Mouse (Mus musculus): ENCODE results near the gene Map3k13.
A peak's percentile ranks its signal among the peaks of the same experiment; 100 is the strongest.
"Not testable (repeated sequence)": the region's sequence is repeated elsewhere in the genome, so short reads cannot be mapped to it uniquely, and the experiment has no call there.

Map3k13 gene

GRCm38 (mm10) chr16:21807786-21808185, 13.6 kb downstream of the Map3k13 start:
- DNase-seq (ENCODE audit: low spot score) = not testable (repeated sequence)

GRCm38 (mm10) chr16:21813164-21813834, 19.2 kb downstream of the Map3k13 start:
- no peak for DNase-seq (ENCODE audit: low spot score)

- peak; percentile 89 for DNase-seq (ENCODE audit: low spot score)
Measured at GRCm38 (mm10) chr16:21814861-21815668, 20.9 kb downstream of the Map3k13 start.

GRCm38 (mm10) chr16:21815669-21816010, 21.5 kb downstream of the Map3k13 start:
- no peak for DNase-seq (ENCODE audit: low spot score)

- DNase-seq (ENCODE audit: low spot score) = no peak
Measured at GRCm38 (mm10) chr16:21818132-21818531, 24.0 kb downstream of the Map3k13 start.

- no peak for DNase-seq (ENCODE audit: low spot score)
Measured at GRCm38 (mm10) chr16:21818629-21819028, 24.5 kb downstream of the Map3k13 start.

DNA sequence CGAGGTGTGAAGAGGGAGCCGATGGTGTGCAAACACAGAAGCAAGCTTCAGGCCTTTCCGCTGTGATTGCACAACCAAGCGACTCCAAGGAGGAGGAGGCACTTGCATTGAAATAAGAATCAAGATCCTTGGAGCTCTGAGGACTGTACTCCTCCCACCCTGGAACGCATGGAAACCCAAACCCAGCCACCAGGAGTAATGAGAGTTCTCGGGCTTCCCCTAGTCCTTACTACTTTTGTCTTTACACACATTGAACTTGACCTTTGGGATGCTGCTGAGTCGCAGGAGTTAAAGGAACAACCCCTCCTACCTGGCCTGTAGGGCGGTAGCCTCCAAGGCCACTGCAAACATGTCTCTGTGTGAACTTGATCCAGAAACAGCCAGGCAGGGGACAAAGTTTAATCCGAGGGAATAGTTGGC, 31.5 kb downstream of the Map3k13 start:
- DNase-seq (ENCODE audit: low spot score) = no peak

- no peak for DNase-seq (ENCODE audit: low spot score)
Measured at GRCm38 (mm10) chr16:21827153-21827552, 33.0 kb downstream of the Map3k13 start.

DNA sequence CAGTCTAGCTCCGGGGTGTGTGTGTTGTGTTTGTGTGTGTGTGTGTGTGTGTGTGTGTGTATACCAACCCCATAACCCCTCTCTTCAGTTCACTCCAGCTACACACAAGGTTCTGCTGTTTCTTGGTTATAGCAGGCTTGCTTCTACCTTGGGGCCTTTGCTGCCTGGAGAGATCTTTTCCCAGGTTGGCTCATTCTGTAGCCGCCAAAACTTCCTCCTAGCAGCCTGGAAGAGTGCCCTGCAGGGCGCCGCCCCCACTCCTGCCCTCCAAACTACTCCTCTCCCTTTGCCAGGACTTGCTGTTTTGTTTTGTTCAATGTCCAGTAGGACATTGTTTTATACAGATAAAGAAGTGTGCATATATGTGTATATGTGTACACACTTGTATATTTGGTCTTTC, 33.4 kb downstream of the Map3k13 start:
- no peak for DNase-seq (ENCODE audit: low spot score)

GRCm38 (mm10) chr16:21829711-21830110, 35.6 kb downstream of the Map3k13 start:
- DNase-seq (ENCODE audit: low spot score) = no peak

- DNase-seq (ENCODE audit: low spot score) = no peak
Measured at GRCm38 (mm10) chr16:21830784-21831183, 36.6 kb downstream of the Map3k13 start.

- no peak for DNase-seq (ENCODE audit: low spot score)
Measured at GRCm38 (mm10) chr16:21831764-21832163, 37.6 kb downstream of the Map3k13 start.

- no peak for DNase-seq (ENCODE audit: low spot score)
Measured at GRCm38 (mm10) chr16:21833469-21833868, 39.3 kb downstream of the Map3k13 start.

DNA sequence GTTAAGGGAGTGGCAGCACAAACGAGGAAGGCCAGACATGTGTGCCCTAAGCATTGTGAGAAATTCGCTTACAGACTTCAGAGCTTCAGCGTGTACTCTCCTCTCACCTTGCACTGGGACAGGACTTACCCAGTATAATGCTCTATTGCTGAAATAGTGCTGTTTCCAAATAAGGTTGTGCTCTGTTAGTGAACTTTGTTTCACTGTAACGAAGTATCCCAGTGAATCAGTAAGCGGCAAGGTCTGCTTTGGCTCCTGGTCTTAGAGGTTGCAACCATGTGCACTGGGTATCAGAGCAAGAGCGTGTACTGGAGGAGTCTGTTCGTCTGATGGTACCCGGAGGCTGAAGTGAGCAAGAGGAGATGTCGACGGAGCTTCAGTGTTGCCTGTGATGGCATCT, 39.8 kb downstream of the Map3k13 start:
- no peak for DNase-seq (ENCODE audit: low spot score)

- no peak for DNase-seq (ENCODE audit: low spot score)
Measured at GRCm38 (mm10) chr16:21834866-21835583, 40.9 kb downstream of the Map3k13 start.

- DNase-seq (ENCODE audit: low spot score) = no peak
Measured at GRCm38 (mm10) chr16:21835584-21835931, 41.4 kb downstream of the Map3k13 start.

DNA sequence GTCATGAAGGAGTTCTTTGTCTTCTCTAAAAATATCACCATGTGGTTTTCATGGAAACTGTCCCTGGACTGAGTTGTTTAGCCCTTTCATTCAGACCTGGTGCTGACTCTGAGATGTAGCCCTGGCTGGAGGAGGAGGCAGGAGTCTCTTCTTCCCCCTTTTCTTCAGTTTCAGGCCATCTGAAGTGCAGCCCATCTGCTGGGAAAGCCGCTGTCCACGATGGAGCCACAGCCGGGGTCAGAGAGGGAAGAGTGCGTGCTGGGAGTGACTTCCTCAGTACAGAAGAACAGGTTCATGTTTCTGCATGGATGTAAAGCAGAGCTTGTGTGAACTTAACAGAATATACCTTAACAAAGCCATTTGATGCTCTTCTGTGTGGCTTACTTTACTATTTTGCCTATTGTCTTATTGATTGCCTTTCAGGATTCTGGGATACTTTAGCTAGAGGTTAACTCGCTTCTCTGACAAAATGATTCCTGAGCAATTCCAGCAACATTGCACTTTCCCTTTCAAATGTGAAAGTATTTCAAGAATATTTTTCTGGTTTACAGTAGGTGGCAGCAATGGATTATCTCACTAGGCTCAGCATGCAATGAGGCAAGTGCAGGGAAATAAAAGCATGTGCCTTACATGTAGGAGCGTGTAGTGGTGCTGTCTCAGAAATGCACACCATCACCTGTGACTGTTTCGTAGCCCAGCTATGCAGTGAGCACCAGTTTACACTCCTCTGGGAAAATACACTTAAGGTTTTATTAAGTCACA, 42.3 kb downstream of the Map3k13 start:
- DNase-seq (ENCODE audit: low spot score) = peak; percentile 69

GRCm38 (mm10) chr16:21837694-21838093, 43.5 kb downstream of the Map3k13 start:
- no peak for DNase-seq (ENCODE audit: low spot score)

DNA sequence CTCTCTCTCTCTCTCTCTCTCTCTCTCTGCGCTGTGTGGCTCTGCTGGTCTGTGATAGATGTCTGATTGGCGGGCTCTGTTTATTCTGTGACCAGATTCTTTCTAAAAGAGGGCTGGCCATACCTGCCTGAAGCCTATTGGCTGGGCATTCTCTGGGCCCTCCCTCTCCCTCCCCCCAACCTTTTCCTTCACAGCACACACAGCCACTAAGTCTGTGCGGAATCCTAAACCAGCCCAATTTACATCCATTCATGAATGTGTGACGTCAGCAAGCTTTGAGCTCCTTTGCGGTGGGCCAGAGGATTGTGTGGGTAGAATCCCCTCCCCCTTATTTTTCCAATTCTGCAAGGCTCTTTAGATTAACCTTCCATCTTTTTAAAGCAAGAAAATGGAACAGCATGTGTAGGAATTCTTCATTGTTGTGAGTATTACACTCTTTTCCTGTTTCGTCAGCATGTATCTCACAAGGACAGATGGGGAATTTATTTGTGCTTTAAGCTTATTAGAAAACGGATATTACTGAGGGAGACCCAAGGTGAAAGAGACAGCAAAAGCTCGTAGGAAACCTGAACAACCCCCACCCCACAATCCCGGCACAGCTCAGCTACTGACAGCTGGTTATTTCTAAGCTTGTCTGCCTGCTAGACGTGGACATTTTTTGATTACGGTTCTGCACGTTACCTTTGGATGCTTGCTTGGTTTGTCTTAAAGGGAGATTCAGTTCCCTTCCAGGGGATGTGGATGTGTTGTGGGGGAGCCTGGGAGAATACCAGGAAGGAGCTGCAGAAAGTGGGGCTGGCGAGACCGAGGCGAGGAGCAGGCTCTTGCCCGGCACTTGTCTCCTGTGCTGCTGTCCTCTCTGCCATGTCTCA, 51.9 kb downstream of the Map3k13 start:
- DNase-seq (ENCODE audit: low spot score) = peak; percentile 43

DNA sequence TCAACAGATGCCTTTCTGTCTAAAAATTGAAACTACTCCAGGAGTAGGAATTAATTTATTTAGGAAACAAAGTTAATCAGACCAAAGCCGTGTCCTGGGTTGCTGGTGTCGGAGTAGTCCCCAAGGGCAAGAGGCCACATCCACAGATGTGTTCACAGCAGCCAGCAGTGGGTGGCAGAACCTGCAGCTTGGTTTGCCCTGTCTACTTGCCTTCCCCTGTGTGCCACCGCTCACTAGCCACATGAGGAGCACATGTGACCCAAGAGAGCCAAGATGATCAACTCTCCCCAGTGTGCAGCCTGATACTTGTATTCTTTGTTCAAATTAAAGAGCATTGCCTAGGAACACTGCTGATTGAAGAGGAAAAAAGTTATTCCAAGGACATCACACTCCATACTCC, 54.3 kb downstream of the Map3k13 start:
- no peak for DNase-seq (ENCODE audit: low spot score)

GRCm38 (mm10) chr16:21848847-21849246, 54.7 kb downstream of the Map3k13 start:
- no peak for DNase-seq (ENCODE audit: low spot score)

Data from adipocyte (in vitro differentiated cells).